Mouse (Mus musculus): Measurements from ENCODE around the gene Ppp4c.

The Ppp4c gene

DNA sequence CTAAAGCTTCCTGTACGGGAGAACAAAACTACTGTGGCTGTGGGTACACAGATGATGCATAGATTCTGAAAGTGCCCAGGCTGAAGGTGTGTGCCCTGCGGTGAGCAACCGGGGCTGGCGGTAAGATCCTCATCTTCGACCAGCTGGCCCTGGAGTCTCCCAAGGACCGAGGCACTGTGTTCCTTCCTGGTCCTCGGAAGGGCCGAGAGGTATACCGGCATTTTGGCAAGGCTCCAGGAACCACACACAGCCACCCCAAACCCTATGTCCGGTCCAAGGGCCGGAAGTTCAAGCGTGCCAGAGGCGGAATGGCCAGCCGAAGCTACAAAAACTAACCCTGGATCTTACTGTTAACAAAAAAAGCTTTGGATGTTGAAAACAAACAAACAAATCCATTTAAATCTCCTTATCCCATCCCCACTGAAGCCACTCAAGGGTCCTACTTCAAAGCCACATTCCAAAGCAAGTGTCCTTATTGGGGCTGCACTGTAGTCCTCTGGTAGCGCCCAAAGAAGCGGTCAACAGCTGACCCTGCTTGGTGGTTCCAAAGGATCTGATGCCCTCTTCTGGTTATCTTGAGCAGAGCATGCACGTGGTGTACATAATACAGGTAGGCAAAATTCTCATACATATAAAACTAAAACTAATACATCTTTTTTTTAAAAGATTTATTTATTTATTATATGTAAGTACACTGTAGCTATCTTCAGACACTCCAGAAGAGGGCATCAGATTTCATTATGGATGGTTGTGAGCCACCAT lies 42.5 kb downstream of the Ppp4c start:
- DNase-seq = no peak

DNA sequence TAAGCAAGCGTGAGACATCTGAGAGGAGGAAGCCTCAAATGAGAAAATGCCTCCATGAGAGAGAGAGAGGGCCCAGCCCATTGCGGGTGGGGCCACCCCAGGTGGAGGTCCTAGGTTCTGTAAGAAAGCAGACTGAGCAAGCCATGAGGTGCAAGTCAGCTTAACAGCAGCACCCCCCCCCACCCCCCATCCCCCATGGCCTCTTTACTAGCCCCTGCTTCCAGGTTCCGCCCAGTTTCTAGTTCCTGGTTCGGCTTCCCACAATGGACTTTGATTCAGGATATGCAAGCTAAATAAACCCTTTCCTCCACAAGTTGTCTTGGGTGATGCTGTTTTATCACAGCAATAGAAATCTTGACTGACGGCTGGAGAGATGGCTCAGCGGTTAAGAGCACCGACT lies 43.5 kb downstream of the Ppp4c start:
- no peak for DNase-seq

GRCm38 (mm10) chr7:126746798-126747197 lies 45.5 kb downstream of the Ppp4c start:
- no peak for DNase-seq

GRCm38 (mm10) chr7:126746066-126746465 lies 46.2 kb downstream of the Ppp4c start:
- DNase-seq = no peak

GRCm38 (mm10) chr7:126741964-126742482 lies 50.3 kb downstream of the Ppp4c start:
- DNase-seq = no peak

GRCm38 (mm10) chr7:126741452-126741851 lies 50.8 kb downstream of the Ppp4c start:
- no peak for DNase-seq

DNA sequence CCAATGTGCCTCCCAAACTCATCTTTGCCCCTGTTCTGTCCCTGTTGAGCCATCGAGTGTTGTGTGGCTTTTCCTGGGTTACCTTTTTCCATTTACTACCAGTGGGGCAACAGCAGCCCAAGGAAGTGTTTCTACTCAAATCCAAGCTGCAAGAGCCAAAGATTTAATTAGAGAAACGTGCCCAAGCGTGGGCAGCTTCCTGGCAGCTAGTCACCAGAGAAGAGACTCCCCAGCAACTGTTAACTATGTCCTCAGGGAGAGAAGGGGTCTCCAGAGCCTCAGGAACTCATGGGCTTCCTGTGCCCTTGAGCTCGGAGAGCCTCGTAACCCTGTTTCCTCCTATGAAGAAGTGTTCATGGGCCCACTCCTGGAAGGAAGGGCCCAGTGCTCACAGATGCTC lies 51.3 kb downstream of the Ppp4c start:
- no peak for DNase-seq

DNA sequence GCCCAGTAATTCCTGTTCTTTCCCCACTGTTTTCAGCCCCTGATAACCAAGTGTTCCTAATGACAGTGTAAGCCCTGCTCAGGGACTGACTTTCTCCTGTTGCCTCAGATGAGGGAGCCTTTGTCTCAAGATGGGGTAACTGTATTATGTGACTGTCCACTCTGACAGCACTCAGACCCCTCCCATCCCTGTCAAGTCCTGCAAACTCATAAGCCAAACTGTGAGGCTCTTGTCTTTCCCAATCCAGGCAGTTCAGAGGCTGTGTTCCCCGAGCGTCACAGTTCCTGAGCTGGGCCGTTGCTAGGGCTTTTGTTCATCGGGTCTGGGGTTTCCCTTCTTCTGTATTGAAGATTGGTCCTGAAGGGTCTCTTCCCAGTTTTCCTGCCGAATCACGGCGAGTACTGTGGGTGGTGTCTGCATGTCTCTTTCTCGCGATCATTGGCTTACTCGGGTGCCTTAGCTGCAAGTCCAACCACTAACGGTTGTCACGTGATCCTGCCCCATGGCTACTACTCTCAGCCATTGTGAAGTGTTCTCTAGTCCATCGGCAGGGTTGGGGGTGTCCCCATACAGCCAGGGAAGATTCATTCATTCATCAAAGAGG lies 52.1 kb downstream of the Ppp4c start:
- no peak for DNase-seq

DNA sequence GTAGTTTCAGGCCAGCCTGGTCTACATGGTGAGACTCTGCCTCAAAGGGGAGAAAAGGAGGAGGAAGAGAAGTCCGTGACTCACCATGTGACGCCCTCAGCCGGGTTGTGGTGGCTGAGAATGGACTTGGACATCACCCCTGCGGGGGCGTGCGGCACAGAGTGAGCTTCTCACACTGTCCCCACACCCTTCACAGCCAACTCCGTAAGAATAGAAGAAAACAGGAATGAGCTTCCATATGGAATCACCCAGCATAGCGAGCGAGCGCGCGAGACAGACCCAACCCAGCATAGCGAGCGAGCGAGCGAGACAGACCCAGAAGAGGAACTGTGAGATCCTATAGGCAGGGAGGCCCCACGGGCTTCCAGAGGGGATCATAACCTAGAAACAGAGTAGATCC lies 52.7 kb downstream of the Ppp4c start:
- DNase-seq = no peak

DNA sequence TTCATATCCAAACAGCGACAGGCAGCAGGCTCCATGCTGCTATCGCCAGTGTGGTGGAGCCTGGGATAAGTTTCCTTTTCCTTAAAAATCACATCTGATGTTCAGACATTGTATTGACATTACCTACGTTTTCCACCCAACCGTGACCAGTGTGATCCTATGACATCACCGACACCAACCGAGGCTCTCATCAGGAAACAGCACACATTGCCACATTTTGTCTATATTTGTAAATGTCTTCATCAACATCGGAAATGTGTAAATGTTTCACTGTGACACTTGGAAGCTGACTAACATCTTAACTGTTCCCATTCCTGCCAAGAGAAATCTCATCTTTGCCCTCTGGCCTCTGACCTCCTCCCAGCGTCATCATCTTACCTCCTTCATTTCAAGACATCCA lies 56.2 kb downstream of the Ppp4c start:
- no peak for DNase-seq
